Mouse (Mus musculus) neural tube, embryonic 12.5 days (tissue): Measurements from ENCODE around the gene Cacna1a. TPM values are rescaled to one million over a fixed set of nuclear protein-coding genes. Genes with fewer than 3 reads are reported as not detected.

Experiments used
- ATAC-seq: fragments of 200-750 bp; cut with Nextera tagmentation; 2 replicates; pipeline ENCODE4 v1.8.0; 2017; ENCODE audit warnings: low read depth, mild to moderate bottlenecking, moderate TSS enrichment, moderate library complexity; ENCODE audit not compliant: low FRiP score
- H3K27ac ChIP-seq: fragments of 300-500 bp; sonication (generic); 2 replicates; pipeline ENCODE4 v1.5.1; 2016
- H3K27me3 ChIP-seq: fragments of 300-500 bp; sonication (generic); replicated peaks from 2 replicates; pipeline ENCODE4 v1.6.1; 2016; ENCODE audit warnings: mild to moderate bottlenecking
- H3K36me3 ChIP-seq: fragments of 300-500 bp; sonication (generic); 2 replicates; pipeline ENCODE4 v1.6.1; 2016; ENCODE audit warnings: mild to moderate bottlenecking
- H3K4me1 ChIP-seq: fragments of 300-500 bp; sonication (generic); 2 replicates; pipeline ENCODE4 v1.6.1; 2016
- H3K4me2 ChIP-seq: fragments of 300-500 bp; sonication (generic); replicated peaks from 2 replicates; pipeline ENCODE4 v1.6.1; 2016; ENCODE audit warnings: mild to moderate bottlenecking
- H3K4me3 ChIP-seq: fragments of 300-500 bp; sonication (generic); 2 replicates; pipeline ENCODE4 v1.5.1; 2016
- H3K9ac ChIP-seq: fragments of 300-500 bp; sonication (generic); 2 replicates; pipeline ENCODE4 v1.6.1; 2016; ENCODE audit warnings: mild to moderate bottlenecking
- H3K9me3 ChIP-seq: fragments of 300-500 bp; sonication (generic); 2 replicates; pipeline ENCODE4 v1.6.1; 2016; ENCODE audit warnings: mild to moderate bottlenecking
- WGBS: fragments of 180-500 bp; shearing (Covaris S2); methylation state at CpG from one replicate; pipeline ENCODE4 v1.1.7; 2016; 5-methylcytosine and 5-hydroxymethylcytosine counted together
- polyA plus RNA-seq: library from polyadenylated mRNA; unstranded; fragments of >200 nt; fragmentation: Nextera tagmentation; extraction: Ambion mirVana; gene quantifications from 2 replicates; pipeline ENCODE4 v1.2.1, GENCODE M21; 2016

Gene Cacna1a
- polyA plus RNA-seq, 1 experiment from 2014 or later = 19.6 TPM

GRCm38 (mm10) chr8:84682257-84682656 is 294.0 kb downstream of the Cacna1a start:
- H3K4me2 ChIP-seq = no peak overlapping the region
- H3K4me1 ChIP-seq = peaks cover 29% of the 10 kb centered on the region

GRCm38 (mm10) chr8:84684537-84684936 is 296.3 kb downstream of the Cacna1a start:
- Histone ChIP-seq H3K27me3 (no peaks in the 10 kb centered on the region), H3K36me3 (peaks cover 10% of the 10 kb centered on the region), H3K27ac (no peak overlapping the region), H3K4me3 (no peak overlapping the region), H3K9me3 (no peaks in the 10 kb centered on the region), H3K9ac (no peak overlapping the region), H3K4me1 (peaks cover 38% of the 10 kb centered on the region), H3K4me2 (peak overlapping the region; percentile 89; the same call in 1 of the 2 replicates)
- 23% methylated on average over 3 of the region's 3 CpGs for WGBS
- no peak for ATAC-seq

More at GRCm38 (mm10) chr8:84682257-84682656, 294.0 kb downstream of the Cacna1a start:
- Histone ChIP-seq H3K36me3 (peaks cover 12% of the 10 kb centered on the region), H3K27me3 (no peaks in the 10 kb centered on the region), H3K27ac (no peak overlapping the region), H3K9ac (0 out of 2 replicates have a peak overlapping the region, but pooled peaks have one; percentile 8), H3K4me3 (no peak overlapping the region), H3K9me3 (no peaks in the 10 kb centered on the region)
- WGBS = 93% methylated on average over 2 of the region's 2 CpGs
- ATAC-seq = no peak

GRCm38 (mm10) chr8:84686191-84687002 is 298.2 kb downstream of the Cacna1a start, which contains the start of gene Trmt1:
Trmt1 (plus strand) TSS chr8:84686307.
- Histone ChIP-seq H3K4me2 (peak within 1 kb of the TSS; percentile 89), H3K9me3 (no peaks in the 10 kb centered on the region), H3K4me1 (peaks cover 46% of the 10 kb centered on the region), H3K27ac (0 out of 2 replicates have a peak within 1 kb of the TSS, but pooled peaks have one; percentile 90), H3K36me3 (peaks cover 15% of the 10 kb centered on the region), H3K9ac (peak within 1 kb of the TSS; percentile 99), H3K4me3 (peak within 1 kb of the TSS; percentile 100), H3K27me3 (no peaks in the 10 kb centered on the region)
- 0 out of 2 replicates have a peak, but pooled peaks have one; percentile 9 for ATAC-seq
- 9% methylated on average over 20 of the region's 20 CpGs for WGBS

- H3K4me1 ChIP-seq = peaks cover 46% of the 10 kb centered on the region
Observed at GRCm38 (mm10) chr8:84687003-84687704, 298.9 kb downstream of the Cacna1a start.

GRCm38 (mm10) chr8:84687705-84688100 is 299.5 kb downstream of the Cacna1a start, which contains the start of gene Nacc1:
Nacc1 (minus strand) TSS chr8:84687862.
- Histone ChIP-seq H3K9ac (peak within 1 kb of the TSS; percentile 99), H3K27ac (peak within 1 kb of the TSS; percentile 90), H3K27me3 (no peaks in the 10 kb centered on the region), H3K4me2 (peak within 1 kb of the TSS; percentile 89), H3K36me3 (peaks cover 18% of the 10 kb centered on the region), H3K9me3 (no peaks in the 10 kb centered on the region), H3K4me1 (peaks cover 46% of the 10 kb centered on the region), H3K4me3 (peak within 1 kb of the TSS; percentile 100)
- under 1% methylated on average over 35 of the region's 37 CpGs for WGBS
- ATAC-seq = peak; percentile 82

More at GRCm38 (mm10) chr8:84687003-84687704, 298.9 kb downstream of the Cacna1a start:
- peaks cover 18% of the 10 kb centered on the region for H3K36me3 ChIP-seq
- H3K27me3 ChIP-seq = no peaks in the 10 kb centered on the region
- H3K4me2 ChIP-seq = peak overlapping the region; percentile 89
- H3K27ac ChIP-seq = peak overlapping the region; percentile 90
- H3K9ac ChIP-seq = peak overlapping the region; percentile 99
- under 1% methylated on average over 59 of the region's 62 CpGs for WGBS
- no peaks in the 10 kb centered on the region for H3K9me3 ChIP-seq
- ATAC-seq = peak; percentile 49
- H3K4me3 ChIP-seq = peak overlapping the region; percentile 100

GRCm38 (mm10) chr8:84689091-84689915 is 301.1 kb downstream of the Cacna1a start:
- ATAC-seq = peak; percentile 75
- no peaks in the 10 kb centered on the region for H3K27me3 ChIP-seq
- H3K4me2 ChIP-seq = peak overlapping the region; percentile 89
- peak overlapping the region; percentile 60 for H3K4me3 ChIP-seq
- peaks cover 40% of the 10 kb centered on the region for H3K4me1 ChIP-seq
- no peak overlapping the region for H3K27ac ChIP-seq
- under 1% methylated on average over 47 of the region's 47 CpGs for WGBS
- H3K9me3 ChIP-seq = no peaks in the 10 kb centered on the region
- H3K9ac ChIP-seq = peak overlapping the region; percentile 57
- peaks cover 29% of the 10 kb centered on the region for H3K36me3 ChIP-seq

Other genes with a start within 250 kb of the Cacna1a start
- 16.9 and 18.0 TPM in 2 replicates for gene Cc2d1a, start 240.5 kb upstream of the Cacna1a start, polyA plus RNA-seq
- 1.9 and 2.0 TPM in 2 replicates for gene 4930432K21Rik, start 240.4 kb upstream of the Cacna1a start, polyA plus RNA-seq
- gene Nanos3, start 203.2 kb upstream of the Cacna1a start, polyA plus RNA-seq = 5.3 and 6.3 TPM in 2 replicates
- gene Zswim4, start 151.4 kb upstream of the Cacna1a start, polyA plus RNA-seq = 52.8 and 57.9 TPM in 2 replicates
- 256 and 282 TPM in 2 replicates for gene D8Ertd738e, start 138.7 kb upstream of the Cacna1a start, polyA plus RNA-seq
- 60.7 and 63.3 TPM in 2 replicates for gene Mri1, start 131.1 kb upstream of the Cacna1a start, polyA plus RNA-seq
- gene Ccdc130, start 118.1 kb upstream of the Cacna1a start, polyA plus RNA-seq = 18.1 and 25.1 TPM in 2 replicates